Mouse (Mus musculus): ENCODE measurements around the gene Eef1akmt3.

GRCm38 (mm10) chr10:127061085-127061484 lies 19.8 kb upstream of the Eef1akmt3 start:
- TF ChIP-seq MAX (IDR thresholded peaks at IDR 0.05; ENCODE audit: low read depth) = no peak
- TF ChIP-seq POLR2A (IDR thresholded peaks at IDR 0.05; ENCODE audit: insufficient read length, low read depth) = no peak
- no peak for TF ChIP-seq USF1 (IDR thresholded peaks at IDR 0.05; ENCODE audit: low read depth)
- TF ChIP-seq POLR2AphosphoS2 (IDR thresholded peaks at IDR 0.05; ENCODE audit: insufficient read length, low read depth) = no peak
- TF ChIP-seq MYOG (IDR thresholded peaks at IDR 0.05; ENCODE audit: control insufficient read depth in 1 of 3, insufficient read depth in 1 of 3, insufficient read length in 2 of 3, low read depth in 2 of 3) = no peak
